Mouse (Mus musculus) lung, postnatal 0 days (tissue): Measurements from ENCODE around the gene Cideb. TPM values are rescaled to one million over a fixed set of nuclear protein-coding genes. Genes with fewer than 3 reads are reported as not detected.

ENCODE experiments used
- ATAC-seq: fragments of 200-750 bp; cut with Nextera tagmentation; 2 replicates; pipeline ENCODE4 v1.8.0; 2017; ENCODE audit warnings: moderate library complexity
- DNase-seq: peaks from one replicate; pipeline ENCODE4 v3.0.0-alpha.2; 2016; ENCODE audit warnings: low spot score
- H3K27ac ChIP-seq: fragments of 300-500 bp; sonication (generic); 2 replicates; pipeline ENCODE4 v1.5.1; 2014; ENCODE audit warnings: antibody characterized with exemption, mild to moderate bottlenecking, low read length, mixed read lengths
- H3K27me3 ChIP-seq: fragments of 300-500 bp; sonication (generic); replicated peaks from 2 replicates; pipeline ENCODE4 v1.6.1; 2014; ENCODE audit warnings: low read length, mixed read lengths; ENCODE audit not compliant: insufficient read depth
- H3K36me3 ChIP-seq: fragments of 300-500 bp; sonication (generic); 2 replicates; pipeline ENCODE4 v1.6.1; 2014; ENCODE audit warnings: low read length, mixed read lengths; ENCODE audit not compliant: insufficient read depth
- H3K4me1 ChIP-seq: fragments of 300-500 bp; sonication (generic); 2 replicates; pipeline ENCODE4 v1.6.1; 2014; ENCODE audit warnings: antibody characterized with exemption, low read depth, low read length, mixed read lengths; ENCODE audit not compliant: insufficient read depth
- H3K4me2 ChIP-seq: fragments of 300-500 bp; sonication (generic); replicated peaks from 2 replicates; pipeline ENCODE4 v1.6.1; 2014; ENCODE audit warnings: low read depth, mild to moderate bottlenecking, low read length, moderate library complexity, mixed read lengths
- H3K4me3 ChIP-seq: fragments of 300-500 bp; sonication (generic); 2 replicates; pipeline ENCODE4 v1.5.1; 2014; ENCODE audit warnings: low read depth, low read length
- H3K9ac ChIP-seq: fragments of 300-500 bp; sonication (generic); replicated peaks from 2 replicates; pipeline ENCODE4 v1.6.1; 2014; ENCODE audit warnings: low read depth, mild to moderate bottlenecking
- H3K9me3 ChIP-seq: fragments of 300-500 bp; sonication (generic); 2 replicates; pipeline ENCODE4 v1.6.1; 2016; ENCODE audit warnings: low read length, mixed read lengths
- CTCF ChIP-seq: IDR thresholded peaks from 2 replicates; pipeline ENCODE4 v1.5.1; 2016; ENCODE audit warnings: antibody characterized with exemption, mild to moderate bottlenecking
- EP300 ChIP-seq: IDR thresholded peaks from 2 replicates; pipeline ENCODE4 v1.6.1; 2016; ENCODE audit warnings: antibody characterized with exemption, mild to moderate bottlenecking, control low read depth
- WGBS: fragments of 180-500 bp; shearing (Covaris S2); extraction: QIAGEN DNeasy Blood & Tissue Kit; methylation state at CpG from one replicate; pipeline ENCODE4 v1.1.7; 2014; 5-methylcytosine and 5-hydroxymethylcytosine counted together
- polyA plus RNA-seq: library from polyadenylated mRNA; unstranded; fragments of >200 nt; fragmentation: Nextera tagmentation; extraction: Ambion mirVana; gene quantifications from 2 replicates; pipeline ENCODE4 v1.2.1, GENCODE M21; 2015

The Cideb gene
- polyA plus RNA-seq, 1 experiment from 2014 or later: 1.3 TPM

DNA sequence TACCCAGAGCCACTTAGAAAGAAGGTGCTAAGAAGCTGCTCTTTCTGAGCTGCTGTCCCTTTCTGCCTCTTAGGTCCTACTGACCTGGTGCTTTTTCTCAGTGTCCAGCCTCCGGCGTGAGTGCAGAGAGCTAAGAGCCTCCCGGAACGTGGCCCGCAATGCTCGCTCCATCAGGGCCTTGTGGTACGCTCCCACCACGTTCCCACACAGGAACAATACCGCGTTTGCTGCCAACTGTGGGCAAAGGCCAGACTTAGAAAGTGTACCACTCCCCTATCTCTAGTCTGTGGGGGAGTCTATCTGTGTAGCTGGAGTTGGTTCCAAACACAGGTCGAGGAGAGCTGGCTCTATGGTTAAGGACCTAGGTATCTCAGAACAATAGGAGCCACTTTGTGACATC is 22.5 kb upstream of the Cideb start:
- no peaks in the 10 kb centered on the region for H3K36me3 ChIP-seq
- DNase-seq: no peak
- no peak overlapping the region for H3K4me2 ChIP-seq
- no peak overlapping the region for H3K9ac ChIP-seq
- no peak for ATAC-seq
- H3K27me3 ChIP-seq: 0 out of 2 replicates have a peak, but pooled peaks cover 7% of the 10 kb centered on the region
- H3K4me3 ChIP-seq: no peak overlapping the region
- no peaks in the 10 kb centered on the region for H3K9me3 ChIP-seq
- no peaks in the 10 kb centered on the region for H3K4me1 ChIP-seq
- TF ChIP-seq EP300 (no peak), CTCF (no peak)
- H3K27ac ChIP-seq: no peak overlapping the region
- 84% methylated on average over 11 of the region's 11 CpGs for WGBS

- Histone ChIP-seq H3K4me1 (no peaks in the 10 kb centered on the region), H3K27ac (no peak overlapping the region), H3K36me3 (no peaks in the 10 kb centered on the region), H3K9me3 (no peaks in the 10 kb centered on the region), H3K4me3 (no peak overlapping the region), H3K27me3 (0 out of 2 replicates have a peak, but pooled peaks cover 7% of the 10 kb centered on the region), H3K4me2 (no peak overlapping the region), H3K9ac (no peak overlapping the region)
- peak; percentile 81 for DNase-seq
- TF ChIP-seq EP300: no peak
- TF ChIP-seq CTCF: no peak
- ATAC-seq: peak; percentile 49
- 36% methylated on average over 16 of the region's 16 CpGs for WGBS
Observed at GRCm38 (mm10) chr14:55779656-55780055, 21.4 kb upstream of the Cideb start.

GRCm38 (mm10) chr14:55778686-55779085 is 20.4 kb upstream of the Cideb start:
- Histone ChIP-seq H3K4me3 (no peak overlapping the region), H3K27ac (no peak overlapping the region), H3K9ac (no peak overlapping the region), H3K36me3 (no peaks in the 10 kb centered on the region), H3K9me3 (no peaks in the 10 kb centered on the region), H3K4me1 (no peaks in the 10 kb centered on the region), H3K4me2 (no peak overlapping the region), H3K27me3 (0 out of 2 replicates have a peak, but pooled peaks cover 7% of the 10 kb centered on the region)
- DNase-seq: no peak
- 88% methylated on average over 15 of the region's 15 CpGs for WGBS
- TF ChIP-seq EP300 (no peak), CTCF (no peak)
- no peak for ATAC-seq

GRCm38 (mm10) chr14:55777806-55778205 is 19.5 kb upstream of the Cideb start:
- Histone ChIP-seq H3K4me2 (no peak overlapping the region), H3K9ac (no peak overlapping the region), H3K27me3 (0 out of 2 replicates have a peak, but pooled peaks cover 7% of the 10 kb centered on the region), H3K4me3 (no peak overlapping the region), H3K4me1 (no peaks in the 10 kb centered on the region), H3K27ac (no peak overlapping the region), H3K36me3 (no peaks in the 10 kb centered on the region), H3K9me3 (no peaks in the 10 kb centered on the region)
- 72% methylated on average over 11 of the region's 11 CpGs for WGBS
- ATAC-seq (no peak), DNase-seq (no peak)
- TF ChIP-seq EP300 (no peak), CTCF (no peak)

DNA sequence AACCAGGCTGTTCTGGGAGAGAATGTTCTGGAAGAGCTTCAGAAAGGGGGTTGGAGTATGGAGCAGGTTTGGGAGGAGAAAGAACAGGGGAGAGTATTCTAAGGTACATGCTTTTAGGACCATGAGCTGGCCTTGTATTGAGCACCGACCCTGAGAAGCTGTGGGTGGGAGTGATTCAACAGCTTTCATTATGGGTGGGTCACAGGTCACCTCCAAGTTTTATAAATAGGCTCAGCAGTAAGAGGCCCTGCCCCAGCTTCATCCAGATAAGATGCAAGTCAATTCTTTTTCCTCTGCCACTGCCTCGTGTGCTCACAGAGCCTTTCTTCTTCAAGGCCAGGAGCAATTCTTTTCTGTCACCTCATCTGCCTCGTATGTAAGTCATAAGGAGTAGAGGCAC is 18.9 kb upstream of the Cideb start:
- no peaks in the 10 kb centered on the region for H3K36me3 ChIP-seq
- no peaks in the 10 kb centered on the region for H3K4me1 ChIP-seq
- ATAC-seq (no peak), DNase-seq (no peak)
- H3K27me3 ChIP-seq: 0 out of 2 replicates have a peak, but pooled peaks cover 7% of the 10 kb centered on the region
- WGBS: 24% methylated on average over 3 of the region's 3 CpGs
- no peak overlapping the region for H3K4me3 ChIP-seq
- no peak overlapping the region for H3K4me2 ChIP-seq
- no peak overlapping the region for H3K9ac ChIP-seq
- no peak overlapping the region for H3K27ac ChIP-seq
- TF ChIP-seq CTCF (no peak), EP300 (no peak)
- no peaks in the 10 kb centered on the region for H3K9me3 ChIP-seq

GRCm38 (mm10) chr14:55776711-55777110 is 18.5 kb upstream of the Cideb start:
- DNase-seq (no peak), ATAC-seq (no peak)
- Histone ChIP-seq H3K9me3 (no peaks in the 10 kb centered on the region), H3K4me2 (no peak overlapping the region), H3K36me3 (no peaks in the 10 kb centered on the region), H3K27me3 (0 out of 2 replicates have a peak, but pooled peaks cover 3% of the 10 kb centered on the region), H3K4me1 (no peaks in the 10 kb centered on the region), H3K27ac (no peak overlapping the region), H3K9ac (no peak overlapping the region), H3K4me3 (no peak overlapping the region)
- 34% methylated on average over 7 of the region's 7 CpGs for WGBS
- TF ChIP-seq EP300: no peak
